Comparison of ENCODE assay signal across 1 mouse cellular context in the genomic region with DNA sequence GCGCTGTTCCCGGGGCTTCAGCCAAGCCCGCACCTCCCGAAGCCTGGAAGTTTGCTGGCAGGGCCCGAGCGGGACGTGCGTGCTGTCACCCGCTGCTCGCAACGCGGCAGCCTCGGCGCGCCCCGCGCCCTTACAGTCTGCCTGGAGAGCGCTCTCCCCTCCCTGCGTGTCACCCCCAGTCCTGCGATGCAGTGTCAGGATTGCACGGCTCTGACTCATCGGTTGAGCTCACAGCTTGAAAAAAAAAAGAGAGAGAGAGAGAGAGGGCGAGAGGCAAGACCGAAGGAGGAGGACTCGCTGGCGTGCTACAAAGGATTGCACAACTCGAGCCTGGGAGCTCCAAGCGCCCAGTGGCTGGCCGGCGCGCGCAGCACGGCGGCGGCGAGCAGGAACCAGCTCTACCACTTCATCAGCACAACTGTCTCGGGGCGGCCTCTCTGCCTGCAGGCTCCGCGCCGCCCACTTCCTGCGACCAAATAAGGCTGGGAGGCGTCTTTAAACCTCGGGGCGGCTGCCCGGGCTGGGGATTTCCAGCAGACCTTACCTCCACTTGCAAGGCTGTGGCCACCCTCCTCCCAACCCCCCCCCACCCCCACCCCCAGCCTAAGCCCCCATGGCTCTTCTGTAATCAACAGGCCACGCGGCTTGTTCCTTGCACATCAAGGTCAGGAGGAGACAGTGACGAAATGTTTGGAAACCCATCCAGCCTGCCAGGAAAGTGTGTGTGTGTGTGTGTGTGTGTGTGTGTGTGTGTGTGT.
TF ChIP-seq lines count a peak whose summit lies in the region.

No protein-coding gene starts in this region.

TF ChIP-seq in CH12.LX, 34 proteins besides CTCF, POLR2A, EP300 and RAD21 (continued from another document):
- no peak; the same call in 1 of the 2 replicates for TF ChIP-seq HCFC1 (IDR thresholded peaks at IDR 0.05; ENCODE audit: low read depth, low read length)
- TF ChIP-seq ETS1 (conservative IDR thresholded peaks at IDR 0.05; ENCODE audit: low read depth, low read length), result no peak; the same call in none of the 2 replicates
- TF ChIP-seq MAX (IDR thresholded peaks at IDR 0.05; ENCODE audit: low read length), result no peak
- no peak for TF ChIP-seq ZKSCAN1 (IDR thresholded peaks at IDR 0.05; ENCODE audit: borderline replicate concordance, low read depth, low read length)
- peak; percentile 79 for TF ChIP-seq NELFE (IDR thresholded peaks at IDR 0.05; ENCODE audit: low read depth, low read length)
- TF ChIP-seq POLR2AphosphoS2 (IDR thresholded peaks at IDR 0.05; ENCODE audit: low read depth, low read length), result peak; percentile 48; the same call in 1 of the 2 replicates
- no peak for TF ChIP-seq USF1 (IDR thresholded peaks at IDR 0.05; ENCODE audit: low read depth, low read length)
- peak; percentile 59; the same call in 1 of the 2 replicates for TF ChIP-seq CHD2 (IDR thresholded peaks at IDR 0.05; ENCODE audit: low read length)
- TF ChIP-seq E2F4 (IDR thresholded peaks at IDR 0.05; ENCODE audit: insufficient replicate concordance, low read depth, low read length), result no peak
- TF ChIP-seq CHD1 (IDR thresholded peaks at IDR 0.05; ENCODE audit: low read depth, low read length), result no peak
- no peak for TF ChIP-seq USF2 (conservative IDR thresholded peaks at IDR 0.05; ENCODE audit: low read depth, low read length)
- no peak for TF ChIP-seq GABPA (IDR thresholded peaks at IDR 0.05; ENCODE audit: insufficient replicate concordance, low read depth, low read length)
- TF ChIP-seq ELF1 (IDR thresholded peaks at IDR 0.05; ENCODE audit: low read depth, low read length), result peak; percentile 51; the same call in 1 of the 2 replicates
- peak; percentile 42; the same call in 1 of the 2 replicates for TF ChIP-seq MAZ (IDR thresholded peaks at IDR 0.05; ENCODE audit: low read depth, low read length)
- no peak for TF ChIP-seq JUND (conservative IDR thresholded peaks at IDR 0.05; ENCODE audit: low read depth, low read length)
- peak; percentile 74 for TF ChIP-seq TBP (conservative IDR thresholded peaks at IDR 0.05; ENCODE audit: low read depth, low read length)
- TF ChIP-seq PAX5 (IDR thresholded peaks at IDR 0.05; ENCODE audit: low read length), result no peak
- TF ChIP-seq MXI1 (IDR thresholded peaks at IDR 0.05; ENCODE audit: low read depth, low read length), result peak; percentile 78
- peak; percentile 74 for TF ChIP-seq NRF1 (IDR thresholded peaks at IDR 0.05; ENCODE audit: low read depth, low read length)
- TF ChIP-seq ZMIZ1 (IDR thresholded peaks at IDR 0.05; ENCODE audit: low read depth, low read length), result peak; percentile 89; the same call in 1 of the 2 replicates
- TF ChIP-seq JUN (IDR thresholded peaks at IDR 0.05; ENCODE audit: insufficient read depth, low read depth, low read length), result no peak
- TF ChIP-seq IRF4 (IDR thresholded peaks at IDR 0.05; ENCODE audit: low read depth, low read length), result no peak
- TF ChIP-seq RCOR1 (conservative IDR thresholded peaks at IDR 0.05; ENCODE audit: low read depth, low read length), result no peak
TF ChIP-seq in CH12.LX: peak in this region for 14.
